Mouse (Mus musculus): ENCODE results near the gene Plcl2. TPM values are rescaled to one million over a fixed set of nuclear protein-coding genes. Genes with fewer than 3 reads are reported as not detected.
"Not testable (repeated sequence)": the region's sequence is repeated elsewhere in the genome, so short reads cannot be mapped to it uniquely, and the experiment has no call there.

Gene Plcl2
- polyA plus RNA-seq, 1 experiment from 2014 or later: 1.0 TPM

GRCm38 (mm10) chr17:50519588-50519987 lies 10.4 kb downstream of the Plcl2 start:
- no peak overlapping the region for H3K27ac ChIP-seq (ENCODE audit: low read length)
- H3K4me3 ChIP-seq (ENCODE audit: low read depth, low read length): no peak overlapping the region
- H3K4me1 ChIP-seq (ENCODE audit: insufficient read depth, low read depth, low read length): no peaks in the 10 kb centered on the region
- H3K9ac ChIP-seq (replicated peaks; ENCODE audit: low read depth): no peak overlapping the region
- TF ChIP-seq CTCF (IDR thresholded peaks at IDR 0.05) (no peak), EP300 (IDR thresholded peaks at IDR 0.05) (no peak)
- no peak overlapping the region for H3K4me2 ChIP-seq (replicated peaks; ENCODE audit: low read depth, low read length)
- DNase-seq (ENCODE audit: low spot score) (no peak), ATAC-seq (no peak)
- H3K27me3 ChIP-seq (replicated peaks; ENCODE audit: insufficient read depth, low read length): no peaks in the 10 kb centered on the region
- H3K9me3 ChIP-seq (ENCODE audit: low read length): no peaks in the 10 kb centered on the region
- 80% methylated on average over 5 of the region's 5 CpGs for WGBS
- H3K36me3 ChIP-seq (ENCODE audit: insufficient read depth, low read length): no peaks in the 10 kb centered on the region

- Histone ChIP-seq H3K4me2 (replicated peaks; ENCODE audit: low read depth, low read length) (no peak overlapping the region), H3K27me3 (replicated peaks; ENCODE audit: insufficient read depth, low read length) (no peaks in the 10 kb centered on the region), H3K4me3 (ENCODE audit: low read depth, low read length) (no peak overlapping the region), H3K9ac (replicated peaks; ENCODE audit: low read depth) (no peak overlapping the region), H3K36me3 (ENCODE audit: insufficient read depth, low read length) (no peaks in the 10 kb centered on the region), H3K4me1 (ENCODE audit: insufficient read depth, low read depth, low read length) (no peaks in the 10 kb centered on the region), H3K9me3 (ENCODE audit: low read length) (no peaks in the 10 kb centered on the region), H3K27ac (ENCODE audit: low read length) (no peak overlapping the region)
- TF ChIP-seq EP300 (IDR thresholded peaks at IDR 0.05) (no peak), CTCF (IDR thresholded peaks at IDR 0.05) (no peak)
- DNase-seq (ENCODE audit: low spot score) (no peak), ATAC-seq (no peak)
- WGBS: 78% methylated on average over 5 of the region's 5 CpGs
These were observed 13.4 kb downstream of the Plcl2 start for GRCm38 (mm10) chr17:50522473-50523083.

GRCm38 (mm10) chr17:50524970-50525369 lies 15.8 kb downstream of the Plcl2 start:
- Histone ChIP-seq H3K9me3 (ENCODE audit: low read length) (no peaks in the 10 kb centered on the region), H3K27me3 (replicated peaks; ENCODE audit: insufficient read depth, low read length) (no peaks in the 10 kb centered on the region), H3K27ac (ENCODE audit: low read length) (no peak overlapping the region), H3K9ac (replicated peaks; ENCODE audit: low read depth) (no peak overlapping the region), H3K4me2 (replicated peaks; ENCODE audit: low read depth, low read length) (no peak overlapping the region), H3K4me3 (ENCODE audit: low read depth, low read length) (no peak overlapping the region), H3K36me3 (ENCODE audit: insufficient read depth, low read length) (no peaks in the 10 kb centered on the region), H3K4me1 (ENCODE audit: insufficient read depth, low read depth, low read length) (no peaks in the 10 kb centered on the region)
- no peak for ATAC-seq
- WGBS: 78% methylated on average over 6 of the region's 6 CpGs
- TF ChIP-seq EP300 (IDR thresholded peaks at IDR 0.05) (no peak), CTCF (IDR thresholded peaks at IDR 0.05) (no peak)
- DNase-seq (ENCODE audit: low spot score): no peak

GRCm38 (mm10) chr17:50525821-50526220 lies 16.6 kb downstream of the Plcl2 start:
- H3K36me3 ChIP-seq (ENCODE audit: insufficient read depth, low read length): no peaks in the 10 kb centered on the region
- H3K9ac ChIP-seq (replicated peaks; ENCODE audit: low read depth): no peak overlapping the region
- 50% methylated on average over 2 of the region's 2 CpGs for WGBS
- H3K4me2 ChIP-seq (replicated peaks; ENCODE audit: low read depth, low read length): no peak overlapping the region
- no peak overlapping the region for H3K4me3 ChIP-seq (ENCODE audit: low read depth, low read length)
- H3K9me3 ChIP-seq (ENCODE audit: low read length): no peaks in the 10 kb centered on the region
- ATAC-seq (no peak), DNase-seq (ENCODE audit: low spot score) (no peak)
- H3K4me1 ChIP-seq (ENCODE audit: insufficient read depth, low read depth, low read length): no peaks in the 10 kb centered on the region
- no peak for TF ChIP-seq CTCF (IDR thresholded peaks at IDR 0.05)
- TF ChIP-seq EP300 (IDR thresholded peaks at IDR 0.05): no peak
- H3K27me3 ChIP-seq (replicated peaks; ENCODE audit: insufficient read depth, low read length): no peaks in the 10 kb centered on the region
- no peak overlapping the region for H3K27ac ChIP-seq (ENCODE audit: low read length)

GRCm38 (mm10) chr17:50530089-50530488 lies 20.9 kb downstream of the Plcl2 start:
- ATAC-seq (no peak), DNase-seq (ENCODE audit: low spot score) (no peak)
- no peak overlapping the region for H3K4me3 ChIP-seq (ENCODE audit: low read depth, low read length)
- H3K36me3 ChIP-seq (ENCODE audit: insufficient read depth, low read length): no peaks in the 10 kb centered on the region
- TF ChIP-seq CTCF (IDR thresholded peaks at IDR 0.05) (no peak), EP300 (IDR thresholded peaks at IDR 0.05) (no peak)
- 85% methylated on average over 8 of the region's 8 CpGs for WGBS
- no peaks in the 10 kb centered on the region for H3K9me3 ChIP-seq (ENCODE audit: low read length)
- H3K4me1 ChIP-seq (ENCODE audit: insufficient read depth, low read depth, low read length): no peaks in the 10 kb centered on the region
- no peaks in the 10 kb centered on the region for H3K27me3 ChIP-seq (replicated peaks; ENCODE audit: insufficient read depth, low read length)
- H3K9ac ChIP-seq (replicated peaks; ENCODE audit: low read depth): no peak overlapping the region
- H3K27ac ChIP-seq (ENCODE audit: low read length): no peak overlapping the region
- no peak overlapping the region for H3K4me2 ChIP-seq (replicated peaks; ENCODE audit: low read depth, low read length)

- WGBS: 93% methylated on average over 2 of the region's 2 CpGs
These were observed 25.7 kb downstream of the Plcl2 start for GRCm38 (mm10) chr17:50534889-50535288.

More at GRCm38 (mm10) chr17:50534889-50535288, 25.7 kb downstream of the Plcl2 start:
- not testable (repeated sequence) for ATAC-seq; H3K4me3 ChIP-seq (ENCODE audit: low read depth, low read length); H3K4me1 ChIP-seq (ENCODE audit: insufficient read depth, low read depth, low read length); H3K27me3 ChIP-seq (replicated peaks; ENCODE audit: insufficient read depth, low read length); H3K4me2 ChIP-seq (replicated peaks; ENCODE audit: low read depth, low read length); H3K27ac ChIP-seq (ENCODE audit: low read length); H3K9me3 ChIP-seq (ENCODE audit: low read length); DNase-seq (ENCODE audit: low spot score); H3K36me3 ChIP-seq (ENCODE audit: insufficient read depth, low read length); H3K9ac ChIP-seq (replicated peaks; ENCODE audit: low read depth)
